Mouse (Mus musculus) liver, adult 2 months (tissue): ENCODE measurements at regions not wholly inside any gene's neighbourhood (a gene's known extent, or its start where the extent isn't known, plus 50 kb on each side); places are given as distances from the start of the nearest gene placed in this dataset.

ENCODE experiments used
- DNase-seq: peaks from one replicate; pipeline ENCODE4 v3.0.0-alpha.2; 2011; ENCODE audit warnings: low read depth, low spot score; ENCODE audit errors: extremely low read depth
- H3K27ac ChIP-seq: fragments of 200-500 bp; replicated peaks from 2 replicates; pipeline ENCODE4 v1.5.1; 2012; ENCODE audit warnings: low read depth, mild to moderate bottlenecking, control low read depth, inconsistent platforms, low read length; ENCODE audit not compliant: insufficient read depth
- H3K27me3 ChIP-seq: fragments of 200-500 bp; 2 replicates; pipeline ENCODE4 v1.6.1; 2012; ENCODE audit warnings: mild to moderate bottlenecking, moderate library complexity, low read length, inconsistent platforms; ENCODE audit not compliant: control insufficient read depth, insufficient read depth
- H3K36me3 ChIP-seq: fragments of 200-500 bp; 2 replicates; pipeline ENCODE4 v1.6.1; 2012; ENCODE audit warnings: low read length, inconsistent platforms; ENCODE audit not compliant: control insufficient read depth, insufficient read depth
- H3K4me1 ChIP-seq: fragments of 200-500 bp; 2 replicates; pipeline ENCODE4 v1.6.1; 2011; ENCODE audit warnings: low read length; ENCODE audit not compliant: control insufficient read depth, insufficient read depth
- H3K4me3 ChIP-seq: fragments of 200-500 bp; 2 replicates; pipeline ENCODE4 v1.5.1; 2011; ENCODE audit warnings: low read depth, mild to moderate bottlenecking, control low read depth, low read length, moderate library complexity; ENCODE audit not compliant: insufficient read depth
- H3K79me2 ChIP-seq: fragments of 200-500 bp; 2 replicates; pipeline ENCODE4 v1.6.1; 2012; ENCODE audit warnings: inconsistent platforms, mild to moderate bottlenecking, low read length, moderate library complexity; ENCODE audit not compliant: control insufficient read depth, insufficient read depth
- H3K9ac ChIP-seq: fragments of 200-500 bp; 2 replicates; pipeline ENCODE4 v1.6.1; 2012; ENCODE audit warnings: low read depth, mild to moderate bottlenecking, control low read depth, inconsistent platforms, low read length
- CTCF ChIP-seq: fragments of 200-500 bp; IDR thresholded peaks from 2 replicates; pipeline ENCODE4 v1.5.1; 2011; ENCODE audit warnings: low read depth, low read length, control low read depth
- POLR2A ChIP-seq: fragments of 200-500 bp; IDR thresholded peaks from 2 replicates; pipeline ENCODE4 v1.6.1; 2011; ENCODE audit warnings: low read length, control low read depth; ENCODE audit not compliant: insufficient read depth; ENCODE audit errors: extremely low read depth
- WGBS: fragments of 180-500 bp; shearing (Covaris S2); methylation state at CpG from one replicate; pipeline ENCODE4 v1.1.7; 2018; 5-methylcytosine and 5-hydroxymethylcytosine counted together

DNA sequence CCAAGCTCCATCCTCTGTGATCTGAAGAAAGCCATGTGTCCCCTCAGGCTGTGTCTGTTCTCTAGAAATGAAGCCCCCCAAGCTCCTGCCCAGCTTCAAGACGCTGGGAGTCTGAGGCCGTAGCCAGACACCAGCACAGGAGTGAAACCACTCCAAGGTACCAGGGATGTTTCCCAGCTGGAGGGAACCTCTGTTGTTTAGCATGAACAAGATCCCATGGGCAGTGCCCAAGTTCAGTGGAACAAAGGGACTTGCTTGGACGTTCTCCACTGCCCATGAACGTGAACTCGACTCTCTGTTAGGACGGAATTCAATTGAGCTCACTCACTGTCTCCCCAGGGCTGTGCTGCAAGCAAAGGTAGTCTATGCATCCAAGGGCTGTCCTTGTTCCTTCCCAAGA, 99.2 kb upstream of the Twist2 start:
- TF ChIP-seq POLR2A (no peak), CTCF (no peak)
- Histone ChIP-seq H3K9ac (no peak overlapping the region), H3K4me1 (no peaks in the 10 kb centered on the region), H3K27ac (no peak overlapping the region), H3K36me3 (no peaks in the 10 kb centered on the region), H3K27me3 (no peaks in the 10 kb centered on the region), H3K4me3 (no peak overlapping the region), H3K79me2 (no peaks in the 10 kb centered on the region)
- WGBS = 82% methylated on average over 6 of the region's 6 CpGs
- DNase-seq = no peak

DNA sequence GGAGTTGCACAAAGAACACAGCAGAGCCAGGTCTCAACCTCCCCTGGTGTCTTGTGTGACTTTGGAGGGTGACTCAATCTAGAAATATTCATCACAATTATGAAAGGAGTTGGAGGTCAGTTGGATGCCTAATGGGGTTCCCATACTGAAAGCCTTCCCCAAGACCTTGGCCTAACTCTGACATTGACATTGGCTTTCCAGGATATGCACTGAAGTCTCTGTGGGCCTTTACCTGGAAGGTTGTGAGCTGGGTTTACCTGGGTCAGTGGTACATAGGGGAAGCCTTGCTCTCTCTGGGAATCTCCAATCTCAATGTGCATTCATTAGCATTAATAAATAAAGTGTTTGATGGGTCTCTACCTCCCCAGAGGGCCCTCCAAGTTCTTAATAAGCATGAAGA, 98.5 kb upstream of the Twist2 start:
- H3K9ac ChIP-seq = no peak overlapping the region
- no peaks in the 10 kb centered on the region for H3K27me3 ChIP-seq
- TF ChIP-seq CTCF (no peak), POLR2A (no peak)
- no peaks in the 10 kb centered on the region for H3K4me1 ChIP-seq
- no peaks in the 10 kb centered on the region for H3K79me2 ChIP-seq
- no peak overlapping the region for H3K4me3 ChIP-seq
- no peak for DNase-seq
- H3K36me3 ChIP-seq = no peaks in the 10 kb centered on the region
- H3K27ac ChIP-seq = no peak overlapping the region

DNA sequence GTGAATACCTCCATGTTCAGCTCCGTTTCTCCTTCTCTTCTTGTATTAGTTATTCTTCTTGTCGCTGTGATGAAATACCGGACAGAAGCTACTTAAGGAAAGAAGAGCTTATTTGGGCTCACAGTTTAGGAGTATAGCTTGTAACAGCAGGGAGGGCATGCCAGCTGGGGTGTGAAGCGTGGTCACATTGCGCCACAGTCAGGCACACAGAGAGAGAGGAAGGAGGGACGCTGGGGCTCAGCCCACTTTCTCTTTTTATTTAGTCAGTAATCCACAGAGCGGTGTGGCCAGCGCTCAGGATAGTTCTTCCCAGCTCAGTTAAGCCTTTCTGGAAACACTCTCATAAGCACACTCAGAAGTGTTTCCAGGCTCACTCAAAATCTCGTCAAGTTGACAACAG, 95.8 kb upstream of the Twist2 start:
- TF ChIP-seq POLR2A (no peak), CTCF (no peak)
- 81% methylated on average over 9 of the region's 9 CpGs for WGBS
- H3K4me1 ChIP-seq = no peaks in the 10 kb centered on the region
- no peaks in the 10 kb centered on the region for H3K79me2 ChIP-seq
- H3K27ac ChIP-seq = no peak overlapping the region
- no peak overlapping the region for H3K9ac ChIP-seq
- no peak overlapping the region for H3K4me3 ChIP-seq
- no peaks in the 10 kb centered on the region for H3K36me3 ChIP-seq
- DNase-seq = no peak
- H3K27me3 ChIP-seq = no peaks in the 10 kb centered on the region

DNA sequence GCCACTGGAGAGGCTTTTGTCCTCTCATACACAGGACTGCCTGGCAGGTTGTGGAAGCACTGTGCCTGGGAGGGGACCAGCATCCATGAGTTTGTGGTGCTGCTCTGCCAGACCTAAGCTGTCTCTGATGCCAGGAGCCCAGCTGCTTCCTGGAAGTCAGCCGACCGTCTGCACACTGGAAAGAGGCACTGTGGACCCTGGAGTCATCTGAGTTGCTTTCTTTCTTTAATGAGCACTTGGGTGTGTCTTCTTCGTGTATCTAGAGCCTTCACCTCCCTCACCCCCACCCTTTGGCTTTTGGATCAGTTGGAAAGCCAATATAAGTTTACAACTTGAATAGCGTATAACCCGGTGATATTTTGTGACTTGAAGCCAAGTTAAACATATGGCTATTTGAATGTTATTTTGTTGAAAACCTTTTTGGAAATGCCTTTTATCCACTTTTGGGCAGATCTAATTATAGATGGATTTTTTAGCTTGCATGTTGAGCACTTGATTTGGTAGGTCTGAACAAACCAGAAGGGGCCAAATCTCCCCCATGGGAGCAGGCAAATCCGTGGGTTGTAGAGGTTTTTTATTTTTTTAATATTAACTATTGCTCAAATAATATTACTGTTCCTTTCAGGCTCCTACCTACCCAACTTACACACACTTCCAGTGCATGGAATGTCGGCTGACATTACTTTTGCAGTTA, 92.6 kb upstream of the Twist2 start:
- no peak for DNase-seq

DNA sequence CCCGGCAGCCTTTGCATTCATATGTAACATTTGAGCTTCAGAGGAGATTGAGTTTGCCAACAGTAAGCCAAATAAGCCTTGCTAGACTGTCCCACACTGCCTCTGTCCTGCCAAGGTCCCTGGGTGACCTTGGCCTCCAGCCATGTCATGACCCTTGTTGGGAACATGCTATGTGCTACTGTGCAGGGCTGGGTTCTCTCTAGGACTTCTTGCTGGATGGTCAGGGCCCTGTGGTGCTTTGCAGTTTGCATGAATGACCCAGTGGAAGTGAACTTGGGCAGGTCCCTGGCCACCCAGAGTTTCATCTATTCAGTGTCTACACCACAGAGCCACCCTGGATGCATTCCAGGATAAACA, 92.0 kb upstream of the Twist2 start:
- no peak for TF ChIP-seq POLR2A
- no peak for TF ChIP-seq CTCF
- Histone ChIP-seq H3K79me2 (no peaks in the 10 kb centered on the region), H3K27ac (no peak overlapping the region), H3K4me3 (no peak overlapping the region), H3K27me3 (no peaks in the 10 kb centered on the region), H3K4me1 (no peaks in the 10 kb centered on the region), H3K36me3 (no peaks in the 10 kb centered on the region), H3K9ac (no peak overlapping the region)
- DNase-seq = peak; percentile 18
- 49% methylated on average over 1 of the region's 1 CpGs for WGBS

More for the DNA sequence above, 92.6 kb upstream of the Twist2 start:
- Histone ChIP-seq H3K27ac (no peak overlapping the region), H3K36me3 (no peaks in the 10 kb centered on the region), H3K27me3 (no peaks in the 10 kb centered on the region), H3K4me1 (no peaks in the 10 kb centered on the region), H3K4me3 (no peak overlapping the region), H3K9ac (no peak overlapping the region), H3K79me2 (no peaks in the 10 kb centered on the region)
- TF ChIP-seq CTCF (no peak), POLR2A (no peak)
- 61% methylated on average over 7 of the region's 7 CpGs for WGBS

DNA sequence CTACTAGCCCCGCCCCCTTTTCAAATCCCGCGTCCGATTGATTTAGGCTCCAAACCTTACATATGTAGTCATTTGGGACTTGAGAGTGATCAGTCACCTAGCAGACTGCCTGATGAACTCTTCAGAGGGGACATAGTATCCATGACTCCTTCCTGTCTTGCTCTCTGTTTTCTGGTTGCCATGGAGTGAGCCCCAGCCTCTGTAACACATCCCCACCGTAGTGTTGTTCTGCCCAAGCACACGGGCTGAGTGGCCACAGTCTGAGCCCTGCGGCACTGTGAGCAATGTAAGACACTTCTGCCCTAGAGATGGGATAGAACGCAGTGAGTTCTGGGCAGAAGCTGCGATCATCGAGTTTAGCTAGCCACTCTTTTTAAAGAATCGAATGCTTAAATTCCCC, 88.1 kb upstream of the Twist2 start:
- H3K9ac ChIP-seq = no peak overlapping the region
- WGBS = 88% methylated on average over 11 of the region's 11 CpGs
- H3K36me3 ChIP-seq = no peaks in the 10 kb centered on the region
- no peaks in the 10 kb centered on the region for H3K27me3 ChIP-seq
- no peak for DNase-seq
- no peaks in the 10 kb centered on the region for H3K4me1 ChIP-seq
- no peak overlapping the region for H3K4me3 ChIP-seq
- H3K27ac ChIP-seq = no peak overlapping the region
- H3K79me2 ChIP-seq = no peaks in the 10 kb centered on the region
- TF ChIP-seq CTCF = no peak
- TF ChIP-seq POLR2A = no peak
